7 mouse cellular contexts compared by ENCODE assay signal in genomic region chr1:132758656-132759370, GRCm38 (mm10). TPM values are rescaled to one million over a fixed set of nuclear protein-coding genes. Genes with fewer than 3 reads are reported as not detected.
DNase-seq lines count a peak whose midpoint lies in the region; ATAC-seq and TF ChIP-seq lines count a peak whose summit lies in the region.

No protein-coding gene starts in this region.

- peak overlapping the region; percentile 56 for H3K4me2 ChIP-seq in hindbrain, postnatal 0 days (ENCODE audit: low read depth, low read length)

- H3K27me3 ChIP-seq in hindbrain, postnatal 0 days (ENCODE audit: insufficient read depth, low read length) = no peaks in the 10 kb centered on the region

- H3K9ac ChIP-seq in hindbrain, postnatal 0 days (replicated peaks; ENCODE audit: low read length) = 0 out of 2 replicates have a peak overlapping the region, but pooled peaks have one; percentile 14

- peak; percentile 91 for ATAC-seq in hindbrain, postnatal 0 days

- DNase-seq in adrenal gland, adult 2 months = peak; percentile 53
- DNase-seq in cerebellum, postnatal 36 days = peak; percentile 83 to 84
- peak; percentile 80 to 86 for DNase-seq in frontal cortex, postnatal 36 days (ENCODE audit: low spot score in 2 of 2)
- peak; percentile 94 for DNase-seq in hindbrain, postnatal 0 days (ENCODE audit: low spot score)
- peak; percentile 78 to 85 for DNase-seq in left cerebral cortex, adult 18-20 months (ENCODE audit: low spot score in 2 of 2)
- peak; percentile 39 for DNase-seq in lung, postnatal 36 days
- DNase-seq in right cerebral cortex, adult 2 months (ENCODE audit: low spot score in 2 of 2) = peak; percentile 83

- 4% methylated on average over 24 of the region's 24 CpGs for WGBS in hindbrain, postnatal 0 days

- TF ChIP-seq CTCF in hindbrain, postnatal 0 days (IDR thresholded peaks at IDR 0.05; ENCODE audit: low read depth) = peak; percentile 84

- no peaks in the 10 kb centered on the region for H3K9me3 ChIP-seq in hindbrain, postnatal 0 days (ENCODE audit: low read length)

- 0 out of 2 replicates have a peak, but pooled peaks cover 4% of the 10 kb centered on the region for H3K4me1 ChIP-seq in hindbrain, postnatal 0 days (ENCODE audit: insufficient read depth, low read length)

- peak overlapping the region; percentile 41; the same call in 1 of the 2 replicates for H3K27ac ChIP-seq in hindbrain, postnatal 0 days

- peak overlapping the region; percentile 22 for H3K4me3 ChIP-seq in hindbrain, postnatal 0 days (ENCODE audit: low read length)

- no peaks in the 10 kb centered on the region for H3K36me3 ChIP-seq in hindbrain, postnatal 0 days (ENCODE audit: insufficient read depth, low read length)

RNA-seq across cellular contexts. Expression of gene Nfasc, which starts 17.2 kb away (rescaled TPM):
- 1 to 10 TPM; 3.9 to 5.7 TPM for total RNA-seq in adrenal gland, adult 2 months (2021)
- 1.2 and 1.5 TPM in 2 replicates for polyA plus RNA-seq in adrenal gland, adult 2 months (2012; rRNA removed)
- 69.6 and 74.6 TPM in 2 replicates for total RNA-seq in hindbrain, postnatal 0 days (2014; rRNA removed)
- polyA plus RNA-seq in hindbrain, postnatal 0 days (2015; fragmentation: Nextera tagmentation; extraction: Ambion mirVana) = 26.5 and 30.5 TPM in 2 replicates
- total RNA-seq in left cerebral cortex, adult 18-20 months (2021) = 100 to 1,000 TPM; 128 to 134 TPM

Comparison
In these comparisons a context has a peak if more than half of its experiments do, and no peak if none do; other contexts are left out.
1. Peak in every context shown above with its lines: DNase-seq, ATAC-seq, H3K4me3 ChIP-seq and H3K27ac ChIP-seq.
2. DNase-seq: peak in every context shown above with its lines; median percentile 94 in hindbrain, postnatal 0 days; 84 in cerebellum, postnatal 36 days; 83 in frontal cortex, postnatal 36 days; 83 in right cerebral cortex, adult 2 months; 82 in left cerebral cortex, adult 18-20 months; 53 in adrenal gland, adult 2 months; 39 in lung, postnatal 36 days.
3. RNA of gene Nfasc, which starts 17.2 kb away (total RNA-seq): 128 to 134 TPM in left cerebral cortex, adult 18-20 months and 69.6 to 74.6 TPM in hindbrain, postnatal 0 days; 3.9 to 5.7 TPM in adrenal gland, adult 2 months; every median in the first group is over 10 times any median in the second.